ENCODE assay signal across 9 mouse cellular contexts in genomic region chr5:91519521-91519920, GRCm38 (mm10). TPM values are rescaled to one million over a fixed set of nuclear protein-coding genes. Genes with fewer than 3 reads are reported as not detected.
DNase-seq lines count a peak whose midpoint lies in the region; ATAC-seq and TF ChIP-seq lines count a peak whose summit lies in the region.
"Had no signal": no experiment of that assay in that cellular context is flagged by ENCODE, and none has a peak within 500 bp of the region (broad histone marks: within the 10 kb centered on the region; RNA-seq: fewer than 3 reads in every experiment).

No protein-coding gene starts in this region.

- TF ChIP-seq POLR2A in lung, adult 2 months (IDR thresholded peaks at IDR 0.05; ENCODE audit: borderline replicate concordance, extremely low read depth, low read depth, low read length), result no peak

- no peak overlapping the region for H3K9ac ChIP-seq in embryonic facial prominence, embryonic 14.5 days (ENCODE audit: low read depth, low read length)
- H3K9ac ChIP-seq in limb, embryonic 12.5 days (replicated peaks), result no peak overlapping the region

- H3K27me3 ChIP-seq in heart, embryonic 10.5 days (ENCODE audit: insufficient read depth, poor library complexity, severe bottlenecking), result no peaks in the 10 kb centered on the region
- H3K27me3 ChIP-seq in embryonic facial prominence, embryonic 14.5 days (replicated peaks; ENCODE audit: control insufficient read depth, insufficient read depth, low read length), result peaks cover 10% of the 10 kb centered on the region; the same call in 1 of the 2 replicates
- H3K27me3 ChIP-seq in limb, embryonic 12.5 days, result peaks cover 16% of the 10 kb centered on the region

- H3K36me3 ChIP-seq in heart, embryonic 10.5 days, result no peaks in the 10 kb centered on the region
- no peaks in the 10 kb centered on the region for H3K36me3 ChIP-seq in embryonic facial prominence, embryonic 14.5 days (ENCODE audit: control insufficient read depth, insufficient read depth, low read length)
- no peaks in the 10 kb centered on the region for H3K36me3 ChIP-seq in limb, embryonic 12.5 days
- H3K36me3 ChIP-seq: G1E had no signal

- no peaks in the 10 kb centered on the region for H3K9me3 ChIP-seq in heart, embryonic 10.5 days
- no peaks in the 10 kb centered on the region for H3K9me3 ChIP-seq in embryonic facial prominence, embryonic 14.5 days (ENCODE audit: control insufficient read depth, low read length)
- H3K9me3 ChIP-seq in limb, embryonic 12.5 days, result no peaks in the 10 kb centered on the region
- H3K9me3 ChIP-seq: G1E had no signal

- no peak for DNase-seq in heart, embryonic 10.5 days (ENCODE audit: low spot score)
- DNase-seq in heart, adult 8-10 months (ENCODE audit: low spot score), result no peak
- peak; percentile 3 for DNase-seq in ES-CJ7 (ENCODE audit: low read depth, low spot score)
- peak; percentile 65 for DNase-seq in embryonic facial prominence, embryonic 14.5 days (ENCODE audit: low spot score)
- no peak for DNase-seq in c-Kit-positive CD71-positive TER-119-positive erythroid progenitor cells, embryonic 14.5 days (ENCODE audit: low spot score)
- DNase-seq in lung, adult 2 months, result no peak
- no peak for DNase-seq in frontal cortex, postnatal 25 days (ENCODE audit: low spot score in 2 of 2)

- ATAC-seq in embryonic facial prominence, embryonic 14.5 days (ENCODE audit: low read depth), result no peak
- ATAC-seq in limb, embryonic 12.5 days (ENCODE audit: insufficient number of reproducible peaks, insufficient read depth, low FRiP score, low TSS enrichment, low read depth), result no peak

- 52% methylated on average over 4 of the region's 4 CpGs for WGBS in heart, embryonic 10.5 days
- WGBS in embryonic facial prominence, embryonic 14.5 days, result 27% methylated on average over 4 of the region's 4 CpGs
- 46% methylated on average over 4 of the region's 4 CpGs for WGBS in limb, embryonic 12.5 days
- WGBS in lung, adult 2 months, result 36% methylated on average over 4 of the region's 4 CpGs

- TF ChIP-seq CTCF in lung, adult 2 months (IDR thresholded peaks at IDR 0.05; ENCODE audit: insufficient read depth, low read length), result no peak

- H3K4me3 ChIP-seq in heart, embryonic 10.5 days, result peak overlapping the region; percentile 71
- peak overlapping the region; percentile 62 for H3K4me3 ChIP-seq in embryonic facial prominence, embryonic 14.5 days (ENCODE audit: low read depth, low read length)
- 0 out of 2 replicates have a peak overlapping the region, but pooled peaks have one; percentile 8 for H3K4me3 ChIP-seq in limb, embryonic 12.5 days (replicated peaks)
- no peak overlapping the region for H3K4me3 ChIP-seq in lung, adult 2 months (replicated peaks; ENCODE audit: extremely low read depth, low read depth, low read length)

- peaks cover 28% of the 10 kb centered on the region for H3K4me1 ChIP-seq in heart, embryonic 10.5 days
- H3K4me1 ChIP-seq in embryonic facial prominence, embryonic 14.5 days (ENCODE audit: control insufficient read depth, insufficient read depth, low read length), result peaks cover 20% of the 10 kb centered on the region
- H3K4me1 ChIP-seq in limb, embryonic 12.5 days (replicated peaks), result peaks cover 22% of the 10 kb centered on the region
- H3K4me1 ChIP-seq in lung, adult 2 months (ENCODE audit: control insufficient read depth, insufficient read depth, low read length), result no peaks in the 10 kb centered on the region

- no peak overlapping the region for H3K27ac ChIP-seq in heart, embryonic 10.5 days
- no peak overlapping the region for H3K27ac ChIP-seq in embryonic facial prominence, embryonic 14.5 days (replicated peaks; ENCODE audit: low read depth, low read length)
- no peak overlapping the region for H3K27ac ChIP-seq in limb, embryonic 12.5 days

- H3K4me2 ChIP-seq in embryonic facial prominence, embryonic 14.5 days (ENCODE audit: low read depth, low read length), result peak overlapping the region; percentile 93
- H3K4me2 ChIP-seq in limb, embryonic 12.5 days, result peak overlapping the region; percentile 93

RNA-seq across cellular contexts. Expression of gene Parm1, which starts 2.1 kb away (rescaled TPM):
- 22.8 and 24.5 TPM in 2 replicates for polyA plus RNA-seq in heart, embryonic 10.5 days (2016; fragmentation: Nextera tagmentation; extraction: Ambion mirVana)
- 10 to 100 TPM; 49.1 to 68.8 (median 60.6) TPM for total RNA-seq in heart, adult 8-10 months (2022)
- 25.6 and 27.6 TPM in 2 replicates for polyA plus RNA-seq in embryonic facial prominence, embryonic 14.5 days (2014; fragmentation: Nextera tagmentation; extraction: Ambion mirVana)
- 12.1 and 13.5 TPM in 2 replicates for polyA plus RNA-seq in limb, embryonic 12.5 days (2016; fragmentation: Nextera tagmentation; extraction: Ambion mirVana)
- 4.1 and 6.5 TPM in 2 replicates for polyA plus RNA-seq in lung, adult 2 months (2012; rRNA removed)

Comparison
In these comparisons a context has a peak if more than half of its experiments do, and no peak if none do; other contexts are left out.
1. DNase-seq: peak in ES-CJ7 (single experiment) and embryonic facial prominence, embryonic 14.5 days (single experiment); none in heart, embryonic 10.5 days (single experiment), heart, adult 8-10 months (single experiment), c-Kit-positive CD71-positive TER-119-positive erythroid progenitor cells, embryonic 14.5 days (single experiment), lung, adult 2 months (single experiment) and frontal cortex, postnatal 25 days (0 of 2).